Mouse (Mus musculus): Measurements from ENCODE around the gene Naalad2.

GRCm38 (mm10) chr9:18404118-18404517, 1.3 kb upstream of the Naalad2 start, which contains the start of gene Ubtfl1:
- TF ChIP-seq CTCF (IDR thresholded peaks at IDR 0.05; ENCODE audit: insufficient read depth, low read length), result no peak
- TF ChIP-seq POLR2A (IDR thresholded peaks at IDR 0.05; ENCODE audit: borderline replicate concordance, extremely low read depth, low read depth, low read length), result no peak

Data from lung, adult 2 months (tissue).